Mouse (Mus musculus) spleen, postnatal 10 days (tissue): ENCODE results near the gene Taar2.
A peak's percentile ranks its signal among the peaks of the same experiment; 100 is the strongest.

Experiments used
- DNase-seq, 2 experiments: peaks; one replicate each; pipeline ENCODE4 v3.0.0; 2021 to 2022; ENCODE audit warnings: low spot score in 2 of 2

Gene Taar2

GRCm38 (mm10) chr10:23978901-23979705 lies 40.7 kb downstream of the Taar2 start:
- DNase-seq: peak; percentile 20 to 66

GRCm38 (mm10) chr10:23985546-23985945 lies 47.2 kb downstream of the Taar2 start, which contains the start of gene Taar6:
Gene Taar6 (minus strand): TSS chr10:23985646.
- no peak for DNase-seq

GRCm38 (mm10) chr10:23986419-23986818 lies 48.0 kb downstream of the Taar2 start:
- no peak for DNase-seq
